Comparison of ENCODE assay signal across 22 mouse cellular contexts in the genomic region with DNA sequence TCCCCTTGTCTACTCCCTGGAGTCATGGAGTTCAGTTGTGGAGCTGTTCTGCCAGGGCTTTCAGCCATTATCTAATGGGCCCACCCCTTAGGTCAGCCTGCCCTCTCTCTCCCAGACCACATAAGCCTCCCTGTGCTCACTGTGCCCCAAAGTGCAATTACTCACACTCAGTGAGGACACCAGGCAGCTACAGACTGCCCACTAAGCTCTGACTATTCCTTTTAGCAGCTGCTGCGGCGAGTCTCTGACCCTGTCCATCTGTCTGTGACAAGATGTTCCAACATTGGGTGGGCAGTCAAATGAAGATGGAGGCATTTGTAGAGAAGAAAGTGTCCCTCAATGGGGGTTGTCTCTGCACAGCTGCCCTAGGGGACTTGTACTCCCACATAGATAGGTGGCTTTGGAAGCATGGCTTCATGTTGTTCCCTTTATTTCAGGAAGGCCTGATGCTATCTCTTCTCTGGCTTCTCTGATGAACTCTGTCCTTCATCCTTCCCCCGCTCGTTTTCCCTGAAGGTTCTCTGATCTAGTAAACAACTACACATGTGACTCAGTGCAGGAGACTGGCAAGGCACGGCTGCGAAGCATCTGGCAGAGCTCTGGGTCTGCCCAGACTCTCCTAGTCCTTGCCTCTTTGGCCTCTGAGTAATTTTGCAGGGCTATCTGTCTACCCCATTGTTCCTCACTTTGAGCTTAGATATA. TPM values are rescaled to one million over a fixed set of nuclear protein-coding genes. Genes with fewer than 3 reads are reported as not detected.
A peak's percentile ranks its signal among the peaks of the same experiment; 100 is the strongest.
DNase-seq lines count a peak whose midpoint lies in the region; ATAC-seq and TF ChIP-seq lines count a peak whose summit lies in the region.
"Had no signal": no experiment of that assay in that cellular context is flagged by ENCODE, and none has a peak within 500 bp of the region (broad histone marks: within the 10 kb centered on the region; RNA-seq: fewer than 3 reads in every experiment).

No protein-coding gene starts in this region.

- no peak overlapping the region for H3K27ac ChIP-seq in stomach, postnatal 0 days (replicated peaks)
- H3K27ac ChIP-seq: forebrain, embryonic 13.5 days; hindbrain, embryonic 10.5 days; hindbrain, postnatal 0 days; kidney, postnatal 0 days; limb, embryonic 12.5 days; liver, embryonic 14.5 days; lung, embryonic 15.5 days; midbrain, embryonic 13.5 days; neural tube, embryonic 15.5 days had no signal

- 0 out of 2 replicates have a peak, but pooled peaks cover 5% of the 10 kb centered on the region for H3K36me3 ChIP-seq in stomach, postnatal 0 days (ENCODE audit: control insufficient read depth, insufficient read depth, low read length)

- TF ChIP-seq CTCF in stomach, postnatal 0 days (IDR thresholded peaks at IDR 0.05; ENCODE audit: low read depth) = no peak

- no peaks in the 10 kb centered on the region for H3K9me3 ChIP-seq in stomach, postnatal 0 days (ENCODE audit: control insufficient read depth, low read length)
- H3K9me3 ChIP-seq: forebrain, embryonic 13.5 days; G1E; hindbrain, embryonic 10.5 days; limb, embryonic 12.5 days; lung, embryonic 15.5 days; midbrain, embryonic 13.5 days; neural tube, embryonic 15.5 days had no signal

- H3K9ac ChIP-seq in stomach, postnatal 0 days (ENCODE audit: low read length) = no peak overlapping the region
- H3K9ac ChIP-seq: forebrain, embryonic 13.5 days; limb, embryonic 12.5 days; liver, embryonic 14.5 days; lung, embryonic 15.5 days; midbrain, embryonic 13.5 days; neural tube, embryonic 15.5 days had no signal

- H3K4me1 ChIP-seq in stomach, postnatal 0 days (replicated peaks; ENCODE audit: control insufficient read depth, insufficient read depth) = no peaks in the 10 kb centered on the region
- H3K4me1 ChIP-seq: limb, embryonic 12.5 days; lung, embryonic 15.5 days; neural tube, embryonic 15.5 days had no signal

- WGBS in stomach, postnatal 0 days = 69% methylated on average over 6 of the region's 6 CpGs

- peak; percentile 57 for DNase-seq in ovary, postnatal 36 days (ENCODE audit: low spot score)
- no peak for DNase-seq in ovary, postnatal 14 days (ENCODE audit: low spot score)
- DNase-seq in adipocyte (ENCODE audit: low spot score) = peak; percentile 77
- peak; percentile 29 for DNase-seq in adrenal gland, postnatal 25 days
- DNase-seq in stomach, postnatal 0 days (ENCODE audit: low spot score) = no peak
- DNase-seq in heart, adult 18-20 months = no peak
- DNase-seq: cerebellum, adult 8-10 months; gastrocnemius, postnatal 10 days; right cerebral cortex, adult 18-20 months; thymus, adult 18-20 months had no signal

- ATAC-seq in stomach, postnatal 0 days (ENCODE audit: low FRiP score, low TSS enrichment) = 0 out of 2 replicates have a peak, but pooled peaks have one; percentile 22
- no peak for ATAC-seq in cerebellum, adult (ENCODE audit: insufficient number of reproducible peaks, low FRiP score, low TSS enrichment)
- ATAC-seq: forebrain, embryonic 13.5 days; hindbrain, postnatal 0 days; intestine, postnatal 0 days; midbrain, embryonic 13.5 days had no signal

- no peak for TF ChIP-seq EP300 in stomach, postnatal 0 days (optimal IDR thresholded peaks at IDR 0.05)

- no peak overlapping the region for H3K4me2 ChIP-seq in stomach, postnatal 0 days (replicated peaks; ENCODE audit: low read depth)
- H3K4me2 ChIP-seq: forebrain, embryonic 13.5 days; limb, embryonic 12.5 days; lung, embryonic 15.5 days; midbrain, embryonic 13.5 days; neural tube, embryonic 15.5 days had no signal

- no peak overlapping the region for H3K4me3 ChIP-seq in stomach, postnatal 0 days (ENCODE audit: low read depth, low read length)
- H3K4me3 ChIP-seq: forebrain, embryonic 13.5 days; hindbrain, embryonic 10.5 days; limb, embryonic 12.5 days; lung, embryonic 15.5 days; midbrain, embryonic 13.5 days; neural tube, embryonic 15.5 days had no signal

- no peaks in the 10 kb centered on the region for H3K27me3 ChIP-seq in stomach, postnatal 0 days (ENCODE audit: control insufficient read depth, insufficient read depth, low read length)
- H3K27me3 ChIP-seq: forebrain, embryonic 13.5 days; limb, embryonic 12.5 days; lung, embryonic 15.5 days; midbrain, embryonic 13.5 days; neural tube, embryonic 15.5 days had no signal

RNA-seq across cellular contexts. Expression of a gene that starts 52.9 kb away (rescaled TPM):
- total RNA-seq in adrenal gland, postnatal 25 days (2021) = 0.97 and 1.5 TPM in 2 replicates
- 0.45 and 1.3 TPM in 2 replicates for polyA plus RNA-seq in stomach, postnatal 0 days (2015; fragmentation: Nextera tagmentation; extraction: Ambion mirVana)
- total RNA-seq in heart, adult 18-20 months (2021) = 10 to 100 TPM; 11.8 to 13.9 TPM

Comparison
In these comparisons a context has a peak if more than half of its experiments do, and no peak if none do; other contexts are left out.
1. DNase-seq: peak in ovary, postnatal 36 days (single experiment), adipocyte (single experiment) and adrenal gland, postnatal 25 days (single experiment); none in ovary, postnatal 14 days (single experiment), stomach, postnatal 0 days (single experiment) and heart, adult 18-20 months (0 of 2).